Mouse (Mus musculus) myocyte (in vitro differentiated cells): ENCODE measurements around the gene Itpkb.

Experiments used
- CEBPB ChIP-seq: IDR thresholded peaks from 2 replicates; pipeline ENCODE4 v1.6.1; 2011; ENCODE audit warnings: mild to moderate bottlenecking, moderate library complexity; ENCODE audit not compliant: poor library complexity, insufficient read depth, severe bottlenecking
- E2F4 ChIP-seq: IDR thresholded peaks from one replicate; pipeline ENCODE4 v1.6.1; 2011; ENCODE audit warnings: mild to moderate bottlenecking, control low read depth, moderate library complexity; ENCODE audit not compliant: insufficient read depth
- MYOG ChIP-seq, 3 experiments: IDR thresholded peaks; one replicate each; pipeline ENCODE4 v1.6.1; 2011; ENCODE audit warnings: control low read depth in 2 of 3, low read depth in 2 of 3, mild to moderate bottlenecking in 2 of 3; ENCODE audit not compliant: insufficient read length in 2 of 3, control insufficient read depth in 1 of 3, insufficient read depth in 1 of 3
- POLR2A ChIP-seq: IDR thresholded peaks from one replicate; pipeline ENCODE4 v1.6.1; 2011; ENCODE audit warnings: low read depth, mild to moderate bottlenecking, control low read depth, moderate library complexity; ENCODE audit not compliant: insufficient read length
- POLR2AphosphoS2 ChIP-seq: IDR thresholded peaks from one replicate; pipeline ENCODE4 v1.6.1; 2011; ENCODE audit warnings: low read depth, control low read depth; ENCODE audit not compliant: insufficient read length
- SRF ChIP-seq: IDR thresholded peaks from one replicate; pipeline ENCODE4 v1.6.1; 2011; ENCODE audit warnings: low read depth; ENCODE audit not compliant: control insufficient read depth, insufficient read length
- USF1 ChIP-seq: IDR thresholded peaks from one replicate; pipeline ENCODE4 v1.6.1; 2011; ENCODE audit warnings: low read depth, mild to moderate bottlenecking, control low read depth, moderate library complexity

GRCm38 (mm10) chr1:180427685-180428084 is 97.4 kb downstream of the Itpkb start:
- TF ChIP-seq POLR2A (no peak), SRF (no peak), MYOG (IDR thresholded peaks at IDR 0.05; ENCODE audit: control insufficient read depth in 1 of 3, insufficient read depth in 1 of 3, insufficient read length in 2 of 3, low read depth in 2 of 3) (no peak), CEBPB (no peak), USF1 (no peak), POLR2AphosphoS2 (no peak), E2F4 (no peak)
